Mouse (Mus musculus) megakaryocyte progenitor cell, adult 5-6 weeks (primary cell): ENCODE data around the gene Cenpp. TPM values are rescaled to one million over a fixed set of nuclear protein-coding genes. Genes with fewer than 3 reads are reported as not detected.

Experiments used
- ATAC-seq: replicated peaks from 2 replicates; pipeline ENCODE4 v1.8.0; 2016; ENCODE audit warnings: mild to moderate bottlenecking, moderate TSS enrichment, inconsistent platforms; ENCODE audit not compliant: poor library complexity
- total RNA-seq, 2 experiments: library from RNA; stranded (forward) in 1 of 2; stranded (reverse) in 1 of 2; fragments of 157-497, 149-512 nt in 1 of 2; fragments of 200-1000 nt in 1 of 2; gene quantifications; 2 replicates each; pipeline versions ENCODE4 v1.2.3 to v1.2.4; 2015 to 2017

The Cenpp gene
- total RNA-seq, 2 experiments from 2014 or later: 38.1 to 47.6 TPM

DNA sequence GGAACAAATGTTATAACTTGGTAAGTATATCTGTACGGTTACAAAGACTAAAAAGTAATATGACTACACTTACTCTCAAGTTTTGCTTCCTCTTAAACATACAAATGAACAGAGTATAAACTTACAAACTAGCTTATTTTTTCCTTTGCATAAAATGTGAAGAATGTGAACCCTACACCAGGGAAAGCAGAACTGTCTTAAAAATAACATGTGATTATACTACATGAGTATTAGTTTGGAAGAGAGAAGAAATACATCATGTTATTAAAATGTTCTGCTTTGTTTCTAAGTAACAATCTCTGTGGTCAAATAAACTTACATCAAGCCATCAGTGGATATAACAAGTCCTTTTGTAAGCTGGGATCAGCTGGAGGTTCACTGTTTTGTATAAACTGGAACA is 113.9 kb downstream of the Cenpp start:
- ATAC-seq: no peak

DNA sequence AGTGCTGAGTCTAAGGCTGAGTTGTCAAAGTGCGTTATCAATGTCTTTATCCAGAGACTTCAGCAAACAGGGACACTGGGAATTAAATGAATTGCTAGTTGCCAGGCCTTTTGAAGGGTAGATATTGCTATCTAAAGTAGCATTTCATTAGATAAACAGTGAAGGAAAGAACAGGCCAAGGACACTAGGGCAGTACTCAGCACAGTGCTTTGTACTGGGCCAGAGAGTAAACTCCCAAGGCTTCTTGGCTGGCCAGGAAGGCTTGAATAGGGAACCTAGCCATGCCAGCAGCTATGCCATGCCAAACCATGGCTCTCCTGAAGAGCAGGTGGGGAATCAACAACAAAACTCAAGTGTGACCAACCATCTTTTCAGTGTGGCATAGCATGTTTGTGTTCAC is 115.6 kb downstream of the Cenpp start:
- no peak for ATAC-seq

DNA sequence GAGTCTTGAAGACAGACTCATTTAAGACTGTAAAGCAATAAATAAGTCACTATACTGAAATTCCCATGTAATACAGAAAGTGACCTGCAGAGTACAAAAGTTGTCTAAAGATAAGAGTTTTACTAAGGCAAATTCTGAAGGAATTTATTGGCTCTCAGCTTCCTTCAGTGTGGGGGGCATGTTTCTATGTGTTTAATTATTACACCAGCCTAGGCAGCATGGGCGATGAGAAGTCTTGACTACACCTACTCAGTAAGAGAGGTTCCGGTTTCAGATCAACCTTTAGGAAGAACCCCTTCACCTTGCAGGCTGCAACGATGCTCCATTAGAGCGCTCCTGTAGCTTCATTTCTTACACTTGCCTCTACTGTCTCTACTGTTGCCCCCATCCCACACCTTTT is 121.9 kb downstream of the Cenpp start:
- no peak for ATAC-seq

DNA sequence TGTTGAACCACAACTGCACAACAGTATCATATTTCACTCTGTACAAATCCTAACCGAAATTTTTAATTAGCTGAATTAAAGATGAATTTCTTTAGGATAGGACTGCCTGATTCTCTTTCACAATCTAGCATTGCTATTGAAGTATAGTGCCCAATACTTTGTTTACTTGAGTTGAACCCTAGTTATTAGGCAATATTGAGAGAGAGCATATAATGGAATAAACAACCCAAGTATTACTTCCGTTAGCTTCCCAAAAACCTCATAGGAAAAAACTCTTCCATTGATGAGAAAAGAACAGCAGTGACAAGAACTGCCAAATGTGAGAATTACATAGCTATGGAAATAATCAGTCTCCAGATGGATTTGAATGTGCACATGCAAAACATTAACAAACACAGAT is 126.3 kb downstream of the Cenpp start:
- ATAC-seq: no peak

DNA sequence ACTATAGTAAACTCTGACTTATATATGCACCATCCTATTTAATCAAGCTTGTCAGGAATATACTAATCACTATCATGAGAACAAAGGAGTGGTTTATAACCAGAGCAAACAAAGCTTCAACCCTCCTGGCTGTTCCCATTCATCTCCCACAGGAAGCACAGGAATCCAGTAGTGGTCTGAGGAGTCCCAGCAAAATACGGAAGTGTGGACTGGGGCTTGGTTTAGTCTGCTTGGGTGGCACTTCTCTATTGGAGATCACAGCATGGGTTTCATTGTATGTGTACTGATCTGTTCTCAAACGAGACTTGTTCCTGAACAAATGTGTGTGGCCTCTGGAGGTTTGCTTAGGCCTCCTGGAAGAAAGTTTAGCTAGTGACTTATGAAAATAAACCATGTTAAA is 133.8 kb downstream of the Cenpp start:
- ATAC-seq: peak; percentile 86

GRCm38 (mm10) chr13:49507176-49507575 is 145.4 kb downstream of the Cenpp start:
- ATAC-seq: no peak

- ATAC-seq: no peak
Observed at GRCm38 (mm10) chr13:49505776-49506175, 146.8 kb downstream of the Cenpp start.

DNA sequence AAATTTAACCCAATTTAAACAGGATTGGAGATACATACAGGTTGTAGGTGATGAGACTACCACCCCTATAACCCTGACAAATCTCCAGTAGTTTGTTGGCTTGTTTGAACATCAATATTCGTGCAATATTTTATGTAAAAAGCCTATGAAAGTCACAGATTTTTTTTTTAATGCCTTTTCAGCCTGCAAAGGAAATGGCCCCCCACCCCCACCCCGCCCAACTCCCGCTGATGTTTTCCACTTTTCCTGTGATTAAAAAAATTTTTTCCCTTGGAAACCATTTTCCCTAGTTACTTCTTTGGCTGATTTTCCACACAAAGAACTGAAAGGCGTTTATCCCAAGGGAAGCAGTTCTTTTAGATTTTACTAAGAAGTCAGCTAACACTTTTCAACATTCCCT is 148.1 kb downstream of the Cenpp start, which contains the start of gene Ecm2:
Gene Ecm2, plus strand, starts transcription at position 301 of the 400 bp plus-strand sequence.
- no peak for ATAC-seq

- no peak for ATAC-seq
Observed at GRCm38 (mm10) chr13:49492376-49493368, 159.9 kb downstream of the Cenpp start, which contains the start of gene Tes3-ps. Gene Tes3-ps (plus strand): TSS chr13:49493318.

DNA sequence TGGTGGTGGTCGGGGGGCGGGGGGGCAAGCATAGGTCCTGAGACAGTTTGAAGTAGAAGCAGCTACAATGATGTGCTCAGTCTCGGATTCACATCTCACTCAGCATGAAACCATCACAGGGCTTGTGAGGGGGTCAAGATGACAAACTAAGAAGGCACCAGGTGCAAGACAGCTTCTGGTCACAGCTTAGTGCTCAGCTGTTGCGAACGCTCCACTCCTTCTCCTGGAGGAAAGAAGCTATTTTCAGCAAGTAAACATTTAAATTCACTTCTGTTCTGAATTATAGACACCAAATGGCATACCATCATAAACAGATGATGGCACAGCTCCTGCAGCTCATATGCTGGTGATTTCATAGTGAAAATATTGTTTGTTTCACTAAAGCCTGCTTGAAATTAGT is 167.2 kb downstream of the Cenpp start:
- no peak for ATAC-seq

DNA sequence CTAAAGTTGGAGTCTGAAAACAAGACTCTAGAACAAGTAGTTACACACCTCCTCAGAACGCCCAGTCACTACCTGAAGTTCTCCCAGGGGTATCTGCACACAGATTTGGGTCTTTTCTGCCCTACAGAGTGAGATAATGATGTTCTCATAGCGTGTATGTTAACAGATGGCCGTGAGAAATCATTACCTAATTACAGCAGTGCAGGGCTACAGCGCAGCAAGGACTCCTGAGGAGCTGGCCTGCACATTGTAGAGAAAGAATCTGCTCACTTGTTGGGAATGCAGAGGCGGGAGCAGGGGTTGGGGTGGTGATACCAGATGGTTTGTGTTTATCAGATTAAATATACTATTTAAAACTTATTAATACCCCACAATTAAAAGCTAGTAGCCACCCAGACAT is 172.0 kb downstream of the Cenpp start:
- no peak for ATAC-seq

GRCm38 (mm10) chr13:49480057-49480456 is 172.5 kb downstream of the Cenpp start:
- ATAC-seq: peak; percentile 54; the same call in 1 of the 2 replicates

- no peak for ATAC-seq
Observed at GRCm38 (mm10) chr13:49479399-49479798, 173.2 kb downstream of the Cenpp start.

DNA sequence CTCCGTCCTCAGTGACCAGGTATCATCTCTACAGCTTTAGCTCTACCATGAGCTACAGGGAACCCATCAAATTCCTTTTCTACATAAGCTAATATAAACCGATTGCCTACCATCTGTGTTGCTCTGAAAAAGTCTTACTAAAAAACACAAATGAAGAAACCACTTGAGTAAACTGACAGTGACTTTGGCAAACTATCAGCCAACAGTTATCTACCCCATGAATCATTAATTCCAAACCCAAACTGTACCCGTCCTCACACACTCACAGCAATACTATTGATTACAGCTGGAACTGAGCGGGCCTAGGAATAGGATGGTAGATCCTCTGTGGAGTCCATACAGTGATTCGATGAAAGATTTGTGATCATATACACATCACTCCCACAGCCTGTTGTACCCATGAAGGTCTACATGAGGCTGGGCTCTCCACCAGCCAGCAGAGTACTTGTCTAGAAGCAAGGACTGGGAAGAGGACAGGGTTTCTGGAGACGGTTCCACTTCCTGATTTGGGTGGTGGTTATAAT is 173.7 kb downstream of the Cenpp start:
- no peak for ATAC-seq

- no peak for ATAC-seq
Observed at GRCm38 (mm10) chr13:49477887-49478286, 174.7 kb downstream of the Cenpp start.

GRCm38 (mm10) chr13:49472676-49473005 is 179.9 kb downstream of the Cenpp start:
- no peak for ATAC-seq

DNA sequence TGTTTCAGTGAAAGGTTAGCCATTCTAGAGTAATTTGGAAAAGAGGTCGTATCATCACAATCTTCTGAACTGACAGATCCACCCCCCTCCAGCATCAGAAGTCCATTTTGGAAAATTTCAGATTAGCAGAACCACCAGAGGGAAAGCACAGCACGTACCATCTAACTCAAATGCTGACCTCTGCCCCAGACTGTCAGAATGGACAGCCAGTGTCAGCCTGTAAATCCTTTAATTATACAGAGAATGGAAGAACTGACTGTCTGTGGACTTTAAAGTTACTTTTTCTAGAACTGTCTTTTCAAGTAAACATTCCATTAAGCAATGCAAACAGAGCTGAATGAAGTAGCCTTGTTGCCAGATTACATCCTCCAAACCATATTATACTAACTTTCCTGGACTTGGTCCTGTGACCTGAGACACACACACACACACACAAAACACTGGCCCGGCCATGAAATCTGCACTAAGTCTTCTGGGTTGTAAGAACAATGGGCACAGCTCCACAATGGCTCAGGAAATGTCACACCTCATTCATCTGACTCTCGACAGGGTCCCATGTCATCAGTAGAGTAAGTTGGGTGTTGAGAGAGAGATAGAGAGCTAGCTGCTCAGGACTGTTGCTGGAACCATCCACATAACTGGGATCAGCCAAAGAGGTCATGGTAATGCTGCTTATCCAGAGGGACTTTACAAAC is 180.5 kb downstream of the Cenpp start:
- ATAC-seq: no peak

DNA sequence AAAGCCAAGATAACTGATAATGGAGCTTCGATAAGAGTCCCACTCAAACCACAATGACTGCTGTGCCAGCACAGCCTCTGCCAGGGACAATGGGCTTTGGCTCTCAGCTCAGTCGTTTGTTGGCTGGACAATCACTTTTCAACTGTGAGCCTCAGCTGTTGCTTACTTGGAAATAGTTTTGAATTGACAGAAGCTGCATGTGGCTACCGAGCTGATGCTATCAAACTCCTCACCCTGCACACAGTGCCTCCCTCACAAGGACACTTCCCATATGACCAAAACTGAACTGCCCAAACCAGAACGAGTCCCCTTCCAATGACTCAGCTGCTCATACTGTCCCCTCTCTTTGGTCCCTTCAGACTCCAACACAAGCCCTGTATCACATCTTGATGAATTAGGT is 181.8 kb downstream of the Cenpp start:
- no peak for ATAC-seq

- ATAC-seq: no peak
Observed at GRCm38 (mm10) chr13:49470319-49470718, 182.3 kb downstream of the Cenpp start.

- no peak for ATAC-seq
Observed at GRCm38 (mm10) chr13:49469002-49469401, 183.6 kb downstream of the Cenpp start.

DNA sequence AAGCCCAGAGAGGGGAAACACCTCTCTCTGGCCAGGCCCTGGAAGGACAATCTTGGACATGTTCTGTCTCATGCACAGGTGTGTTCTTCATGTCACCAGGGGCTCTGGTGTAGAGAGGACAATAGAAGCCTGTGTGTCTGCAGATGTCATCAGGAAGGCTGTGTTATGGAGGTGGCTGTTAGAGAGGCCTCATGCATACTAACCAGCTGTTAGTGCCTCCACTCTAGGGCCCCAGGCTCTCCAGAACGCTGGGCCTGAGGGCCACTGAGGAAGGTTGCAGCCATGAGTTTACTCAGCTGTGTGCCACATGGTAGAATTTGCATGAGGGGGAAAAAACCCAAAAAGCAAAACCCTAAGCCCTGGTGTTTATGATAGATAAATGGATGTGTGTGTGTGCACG is 185.0 kb downstream of the Cenpp start:
- ATAC-seq: no peak
